8 mouse cellular contexts compared by ENCODE assay signal in genomic region chr1:33663163-33663562, GRCm38 (mm10). TPM values are rescaled to one million over a fixed set of nuclear protein-coding genes. Genes with fewer than 3 reads are reported as not detected.
DNase-seq lines count a peak whose midpoint lies in the region; ATAC-seq and TF ChIP-seq lines count a peak whose summit lies in the region.

No protein-coding gene starts in this region.

- H3K4me2 ChIP-seq in midbrain, postnatal 0 days (ENCODE audit: low read depth, low read length, poor library complexity, severe bottlenecking): no peak overlapping the region
- no peak overlapping the region for H3K4me2 ChIP-seq in midbrain, embryonic 15.5 days

- H3K9ac ChIP-seq in midbrain, postnatal 0 days (replicated peaks; ENCODE audit: low read length, poor library complexity, severe bottlenecking): no peak overlapping the region
- H3K9ac ChIP-seq in midbrain, embryonic 15.5 days: no peak overlapping the region

- intact Hi-C loops in heart, postnatal 25 days (cut with DNase I): loop anchor here (2.0 to 5.0 kb wide), 2 partner anchors 76 to 304 kb away; no protein-coding TSS in a partner anchor

- H3K4me3 ChIP-seq in heart, embryonic 10.5 days: no peak overlapping the region
- H3K4me3 ChIP-seq in midbrain, postnatal 0 days (ENCODE audit: low read depth, low read length): no peak overlapping the region
- H3K4me3 ChIP-seq in midbrain, embryonic 15.5 days: no peak overlapping the region

- no peaks in the 10 kb centered on the region for H3K27me3 ChIP-seq in heart, embryonic 10.5 days (ENCODE audit: insufficient read depth, poor library complexity, severe bottlenecking)
- H3K27me3 ChIP-seq in midbrain, postnatal 0 days (ENCODE audit: insufficient read depth, low read length): no peaks in the 10 kb centered on the region
- H3K27me3 ChIP-seq in midbrain, embryonic 15.5 days (replicated peaks): no peaks in the 10 kb centered on the region
- H3K27me3 ChIP-seq in splenic B cell, adult 2 months (ENCODE audit: control insufficient read depth, insufficient read depth, low read length, poor library complexity, severe bottlenecking): no peaks in the 10 kb centered on the region

- peak; percentile 78 for TF ChIP-seq CTCF in midbrain, postnatal 0 days (IDR thresholded peaks at IDR 0.05)

- no peak for ATAC-seq in midbrain, postnatal 0 days (ENCODE audit: low FRiP score)
- ATAC-seq in midbrain, embryonic 15.5 days (replicated peaks): no peak

- H3K9me3 ChIP-seq in heart, embryonic 10.5 days: no peaks in the 10 kb centered on the region
- H3K9me3 ChIP-seq in midbrain, postnatal 0 days (ENCODE audit: low read length): no peaks in the 10 kb centered on the region
- no peaks in the 10 kb centered on the region for H3K9me3 ChIP-seq in midbrain, embryonic 15.5 days

- DNase-seq in heart, embryonic 10.5 days (ENCODE audit: low spot score): peak; percentile 13
- no peak for DNase-seq in heart, postnatal 25 days (ENCODE audit: low spot score)
- peak; percentile 57 for DNase-seq in midbrain, postnatal 0 days (ENCODE audit: low spot score)
- DNase-seq in c-Kit-negative CD71-positive TER-119-positive erythroid progenitor cells, embryonic 14.5 days (ENCODE audit: low read depth, low spot score): peak; percentile 53
- DNase-seq in splenic B cell, adult 2 months (ENCODE audit: low read depth, low spot score): peak; percentile 67
- no peak for DNase-seq in adrenal gland, postnatal 4 days (ENCODE audit: low spot score in 2 of 2)
- DNase-seq in frontal cortex, postnatal 36 days (ENCODE audit: low spot score in 2 of 2): no peak

- peaks cover 51% of the 10 kb centered on the region for H3K36me3 ChIP-seq in heart, embryonic 10.5 days
- H3K36me3 ChIP-seq in midbrain, postnatal 0 days (ENCODE audit: insufficient read depth, low read length): peaks cover 20% of the 10 kb centered on the region
- H3K36me3 ChIP-seq in midbrain, embryonic 15.5 days (replicated peaks): peaks cover 13% of the 10 kb centered on the region; the same call in 1 of the 2 replicates
- peaks cover 4% of the 10 kb centered on the region; the same call in 1 of the 2 replicates for H3K36me3 ChIP-seq in splenic B cell, adult 2 months (ENCODE audit: control insufficient read depth, insufficient read depth, low read length, poor library complexity, severe bottlenecking)

- no peak overlapping the region for H3K27ac ChIP-seq in heart, embryonic 10.5 days
- H3K27ac ChIP-seq in midbrain, postnatal 0 days (ENCODE audit: low read depth, low read length): no peak overlapping the region
- H3K27ac ChIP-seq in midbrain, embryonic 15.5 days: no peak overlapping the region

- 0 out of 2 replicates have a peak, but pooled peaks cover 6% of the 10 kb centered on the region for H3K4me1 ChIP-seq in heart, embryonic 10.5 days
- H3K4me1 ChIP-seq in midbrain, postnatal 0 days (ENCODE audit: insufficient read depth, low read length): no peaks in the 10 kb centered on the region
- no peaks in the 10 kb centered on the region for H3K4me1 ChIP-seq in midbrain, embryonic 15.5 days

RNA-seq across cellular contexts. Expression of gene Prim2, which starts 6.4 kb away (rescaled TPM):
- polyA plus RNA-seq in heart, embryonic 10.5 days (2016; fragmentation: Nextera tagmentation; extraction: Ambion mirVana): 30.1 and 35.0 TPM in 2 replicates
- total RNA-seq in heart, postnatal 25 days (2021): 1 to 10 TPM; 2.3 to 2.5 TPM
- total RNA-seq in midbrain, postnatal 0 days (2014; rRNA removed): 18.7 and 21.5 TPM in 2 replicates
- polyA plus RNA-seq in midbrain, postnatal 0 days (2015; fragmentation: Nextera tagmentation; extraction: Ambion mirVana): 12.6 and 13.2 TPM in 2 replicates
- 21.0 and 21.7 TPM in 2 replicates for polyA plus RNA-seq in midbrain, embryonic 15.5 days (2015; fragmentation: Nextera tagmentation; extraction: Ambion mirVana)
- total RNA-seq in adrenal gland, postnatal 4 days (2021): 10 to 100 TPM; 14.9 to 18.6 TPM

RNA-seq across cellular contexts. Expression of gene Rab23, which starts 56.5 kb away (rescaled TPM):
- 16.1 and 18.1 TPM in 2 replicates for polyA plus RNA-seq in heart, embryonic 10.5 days (2016; fragmentation: Nextera tagmentation; extraction: Ambion mirVana)
- total RNA-seq in heart, postnatal 25 days (2021): 1 to 10 TPM; 7.9 to 9.0 TPM
- 9.3 and 13.2 TPM in 2 replicates for total RNA-seq in midbrain, postnatal 0 days (2014; rRNA removed)
- 25.0 and 29.8 TPM in 2 replicates for polyA plus RNA-seq in midbrain, postnatal 0 days (2015; fragmentation: Nextera tagmentation; extraction: Ambion mirVana)
- 31.3 and 34.8 TPM in 2 replicates for polyA plus RNA-seq in midbrain, embryonic 15.5 days (2015; fragmentation: Nextera tagmentation; extraction: Ambion mirVana)
- 10 to 100 TPM; 20.1 to 23.2 TPM for total RNA-seq in adrenal gland, postnatal 4 days (2021)

Comparison
In these comparisons a context has a peak if more than half of its experiments do, and no peak if none do; other contexts are left out.
1. DNase-seq: peak in heart, embryonic 10.5 days (single experiment), midbrain, postnatal 0 days (single experiment), c-Kit-negative CD71-positive TER-119-positive erythroid progenitor cells, embryonic 14.5 days (single experiment) and splenic B cell, adult 2 months (single experiment); none in heart, postnatal 25 days (single experiment), adrenal gland, postnatal 4 days (0 of 2) and frontal cortex, postnatal 36 days (0 of 2).